Mouse (Mus musculus) 3T3-L1 (cell line): Measurements from ENCODE around the gene Lyrm4.

Experiments used
- DNase-seq: peaks from one replicate; pipeline ENCODE4 v3.0.0-alpha.2; 2015; ENCODE audit warnings: low read depth, low spot score

Gene Lyrm4

GRCm38 (mm10) chr13:36117143-36118014 is at the start of gene Lyrm4, which contains the start of gene Fars2:
Lyrm4 (minus strand) TSS chr13:36117526.
Fars2 (plus strand) TSS chr13:36117412.
- DNase-seq, result peak; percentile 95

- DNase-seq, result no peak
These were observed 46.6 kb upstream of the Lyrm4 start for GRCm38 (mm10) chr13:36163898-36164297.

- DNase-seq, result peak; percentile 65
These were observed 46.1 kb upstream of the Lyrm4 start for GRCm38 (mm10) chr13:36163411-36163810.

- DNase-seq, result no peak
These were observed 39.1 kb upstream of the Lyrm4 start for GRCm38 (mm10) chr13:36156340-36156931.

- DNase-seq, result peak; percentile 9
These were observed 35.6 kb upstream of the Lyrm4 start for GRCm38 (mm10) chr13:36152728-36153498.

- no peak for DNase-seq
These were observed 32.9 kb upstream of the Lyrm4 start for GRCm38 (mm10) chr13:36150272-36150671.

- DNase-seq, result no peak
These were observed 32.0 kb upstream of the Lyrm4 start for GRCm38 (mm10) chr13:36149175-36149939.

GRCm38 (mm10) chr13:36145601-36146000 is 28.3 kb upstream of the Lyrm4 start:
- DNase-seq, result no peak

- no peak for DNase-seq
These were observed 23.1 kb upstream of the Lyrm4 start for GRCm38 (mm10) chr13:36140247-36141016.

- DNase-seq, result no peak
These were observed 22.4 kb upstream of the Lyrm4 start for GRCm38 (mm10) chr13:36139703-36140102.

- no peak for DNase-seq
These were observed 14.8 kb upstream of the Lyrm4 start for GRCm38 (mm10) chr13:36131992-36132649.

- DNase-seq, result peak; percentile 72
These were observed 14.1 kb upstream of the Lyrm4 start for GRCm38 (mm10) chr13:36131401-36131800.

GRCm38 (mm10) chr13:36129360-36130054 is 12.2 kb upstream of the Lyrm4 start:
- DNase-seq, result no peak

GRCm38 (mm10) chr13:36120606-36121005 is 3.3 kb upstream of the Lyrm4 start:
- DNase-seq, result no peak

- DNase-seq, result no peak
These were observed 2.4 kb upstream of the Lyrm4 start for GRCm38 (mm10) chr13:36119684-36120083.

- DNase-seq, result peak; percentile 47
These were observed 695 bp downstream of the Lyrm4 start for GRCm38 (mm10) chr13:36116520-36117142.

- no peak for DNase-seq
These were observed 4.1 kb downstream of the Lyrm4 start for GRCm38 (mm10) chr13:36113181-36113580.

GRCm38 (mm10) chr13:36111331-36111730 is 6.0 kb downstream of the Lyrm4 start:
- DNase-seq, result no peak

GRCm38 (mm10) chr13:36108528-36108927 is 8.8 kb downstream of the Lyrm4 start:
- DNase-seq, result no peak
